Mouse (Mus musculus): ENCODE results near the gene Gnaz. TPM values are rescaled to one million over a fixed set of nuclear protein-coding genes. Genes with fewer than 3 reads are reported as not detected.
A peak's percentile ranks its signal among the peaks of the same experiment; 100 is the strongest.

The Gnaz gene
- total RNA-seq, 2 experiments from 2014 or later, result 122 TPM

DNA sequence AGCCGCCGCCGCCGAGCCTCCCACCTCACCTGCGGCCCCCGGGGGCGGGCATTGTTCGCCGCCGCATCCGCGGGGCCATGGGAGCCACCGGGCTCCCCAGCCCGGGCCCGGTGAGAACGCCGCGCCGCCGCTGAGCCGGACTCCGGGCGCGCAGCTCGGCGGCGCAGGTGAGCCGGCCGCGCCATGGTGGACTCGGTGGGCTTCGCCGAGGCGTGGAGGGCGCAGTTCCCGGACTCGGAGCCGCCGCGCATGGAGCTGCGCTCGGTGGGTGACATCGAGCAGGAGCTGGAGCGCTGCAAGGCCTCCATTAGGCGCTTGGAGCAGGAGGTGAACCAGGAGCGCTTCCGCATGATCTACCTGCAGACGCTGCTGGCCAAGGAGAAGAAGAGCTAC, 93.9 kb downstream of the Gnaz start:
- DNase-seq (ENCODE audit: low spot score in 2 of 2), result peak in 1 of 2 experiments; percentile 28

GRCm38 (mm10) chr10:75061341-75062188, 94.6 kb downstream of the Gnaz start:
- peak in 1 of 2 experiments; percentile 34 for DNase-seq (ENCODE audit: low spot score in 2 of 2)

DNA sequence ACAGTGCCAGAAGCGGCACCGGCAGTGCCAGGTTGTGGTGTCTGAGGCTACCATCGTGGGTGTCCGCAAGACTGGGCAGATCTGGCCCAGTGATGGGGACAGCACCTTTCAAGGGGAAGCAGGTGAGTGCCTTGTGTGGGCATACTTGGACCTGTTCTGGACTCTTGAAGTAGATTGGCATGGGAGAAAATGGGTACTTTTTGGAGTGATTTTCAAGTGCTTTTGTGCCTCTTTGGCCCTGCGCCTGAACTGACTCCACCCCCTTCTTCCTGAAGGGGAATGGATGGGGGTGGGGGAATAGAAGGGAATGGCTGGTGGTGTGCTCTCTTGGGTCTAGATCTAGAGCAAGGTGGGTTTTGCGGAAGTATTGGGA, 95.2 kb downstream of the Gnaz start:
- peak; percentile 19 to 37 for DNase-seq (ENCODE audit: low spot score in 2 of 2)

- no peak for DNase-seq (ENCODE audit: low spot score in 2 of 2)
These were observed 95.6 kb downstream of the Gnaz start for GRCm38 (mm10) chr10:75062621-75063020.

DNA sequence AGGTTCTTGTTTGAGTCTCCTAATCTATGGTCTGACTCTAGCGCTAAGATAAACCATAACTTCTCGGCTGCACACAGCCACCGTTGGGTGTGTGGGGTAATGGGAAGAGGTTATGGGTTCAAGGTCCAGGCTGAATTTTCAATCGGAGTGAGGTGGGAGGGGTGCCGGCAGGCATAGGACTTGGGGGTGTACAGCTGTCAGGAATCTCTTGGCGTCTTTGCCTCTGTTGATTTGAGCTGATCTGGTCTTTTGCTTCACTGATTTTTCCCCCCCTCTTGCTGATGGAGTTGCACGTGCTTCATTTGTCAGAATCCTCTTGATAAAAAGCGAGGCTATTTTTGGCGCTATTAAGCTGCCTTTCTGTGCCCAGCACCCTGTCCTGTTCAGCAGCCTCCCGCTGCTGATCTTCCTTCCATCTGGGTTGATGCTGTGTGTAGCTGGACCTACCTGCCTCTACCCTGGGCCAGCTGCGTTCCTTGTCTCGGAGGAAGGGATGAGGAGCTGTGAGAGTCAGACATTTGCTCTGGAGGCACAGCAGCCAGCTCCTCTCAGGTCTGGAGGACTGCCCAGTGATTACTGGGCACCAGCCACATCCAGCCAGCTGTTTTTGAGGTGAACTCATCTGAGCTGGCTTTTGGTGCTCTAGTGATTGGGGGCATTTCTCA, 96.5 kb downstream of the Gnaz start:
- peak in 1 of 2 experiments; percentile 37 for DNase-seq (ENCODE audit: low spot score in 2 of 2)

- DNase-seq (ENCODE audit: low spot score in 2 of 2), result no peak
These were observed 98.7 kb downstream of the Gnaz start for GRCm38 (mm10) chr10:75065691-75066090.

Other genes with a start within 250 kb of the Gnaz start
- gene Rsph14, start 65.4 kb downstream of the Gnaz start, total RNA-seq (2021), result 1 to 10 TPM; 1.3 to 1.4 TPM
- 10 to 100 TPM; 28.8 to 30.6 TPM for gene Rab36, start 69.9 kb downstream of the Gnaz start, total RNA-seq (2021)
- 10 to 100 TPM; 75.0 to 83.2 TPM for gene Bcr, start 93.4 kb downstream of the Gnaz start, total RNA-seq (2021)
- 10 to 100 TPM; 46.5 to 49.5 TPM for gene Specc1l, start 244.9 kb downstream of the Gnaz start, total RNA-seq (2021)